ENCODE assay signal across 8 mouse cellular contexts in genomic region chr17:80290074-80290657, GRCm38 (mm10). TPM values are rescaled to one million over a fixed set of nuclear protein-coding genes. Genes with fewer than 3 reads are reported as not detected.
DNase-seq lines count a peak whose midpoint lies in the region; ATAC-seq and TF ChIP-seq lines count a peak whose summit lies in the region.

Gene Morn2 (plus strand): TSS chr17:80290203.
Gene Dhx57 (minus strand): TSS chr17:80290476.

- TF ChIP-seq CTCF in bone marrow, adult 2 months (IDR thresholded peaks at IDR 0.05; ENCODE audit: control insufficient read depth, insufficient read depth, low read length): no peak

- peak within 1 kb of the TSS; percentile 65 for H3K27ac ChIP-seq in bone marrow, adult 2 months (ENCODE audit: control insufficient read depth, insufficient read depth, low read depth, low read length, poor library complexity)
- peak within 1 kb of the TSS; percentile 90 for H3K27ac ChIP-seq in embryonic facial prominence, embryonic 15.5 days (replicated peaks)
- peak within 1 kb of the TSS; percentile 93 for H3K27ac ChIP-seq in heart, embryonic 10.5 days
- H3K27ac ChIP-seq in kidney, embryonic 15.5 days: peak within 1 kb of the TSS; percentile 91

- H3K4me2 ChIP-seq in embryonic facial prominence, embryonic 15.5 days (replicated peaks): peak within 1 kb of the TSS; percentile 68
- peak within 1 kb of the TSS; percentile 66 for H3K4me2 ChIP-seq in kidney, embryonic 15.5 days

- no peaks in the 10 kb centered on the region for H3K27me3 ChIP-seq in embryonic facial prominence, embryonic 15.5 days
- no peaks in the 10 kb centered on the region for H3K27me3 ChIP-seq in heart, embryonic 10.5 days (ENCODE audit: insufficient read depth, poor library complexity, severe bottlenecking)
- no peaks in the 10 kb centered on the region for H3K27me3 ChIP-seq in kidney, embryonic 15.5 days

- under 1% methylated on average over 35 of the region's 35 CpGs for WGBS in bone marrow, adult 2 months
- WGBS in embryonic facial prominence, embryonic 15.5 days: under 1% methylated on average over 35 of the region's 35 CpGs
- 1% methylated on average over 35 of the region's 35 CpGs for WGBS in heart, embryonic 10.5 days
- under 1% methylated on average over 35 of the region's 35 CpGs for WGBS in kidney, embryonic 15.5 days

- peak; percentile 98 for ATAC-seq in embryonic facial prominence, embryonic 15.5 days (ENCODE audit: insufficient number of reproducible peaks, low FRiP score, low TSS enrichment, low read depth)
- peak; percentile 100 for ATAC-seq in kidney, embryonic 15.5 days (replicated peaks; ENCODE audit: low FRiP score)
- ATAC-seq in monocyte, adult 5-6 weeks (replicated peaks; ENCODE audit: insufficient number of reproducible peaks, low FRiP score, low TSS enrichment, poor library complexity, severe bottlenecking): peak; percentile 98

- DNase-seq in 416B (ENCODE audit: low read depth): peak; percentile 87
- DNase-seq in heart, embryonic 10.5 days (ENCODE audit: low spot score): peak; percentile 99
- DNase-seq in liver: peak; percentile 95
- peak; percentile 96 to 98 for DNase-seq in spleen, postnatal 4 days (ENCODE audit: low spot score in 2 of 2)

- H3K9me3 ChIP-seq in embryonic facial prominence, embryonic 15.5 days (replicated peaks): no peaks in the 10 kb centered on the region
- no peaks in the 10 kb centered on the region for H3K9me3 ChIP-seq in heart, embryonic 10.5 days
- no peaks in the 10 kb centered on the region for H3K9me3 ChIP-seq in kidney, embryonic 15.5 days (replicated peaks)

- no peak for TF ChIP-seq POLR2A in bone marrow, adult 2 months (IDR thresholded peaks at IDR 0.05; ENCODE audit: borderline replicate concordance, control insufficient read depth, low read depth, low read length)

- H3K4me1 ChIP-seq in bone marrow, adult 2 months (ENCODE audit: control insufficient read depth, insufficient read depth, low read length): no peaks in the 10 kb centered on the region; the same call in 1 of the 2 replicates
- peaks cover 11% of the 10 kb centered on the region for H3K4me1 ChIP-seq in embryonic facial prominence, embryonic 15.5 days
- peaks cover 9% of the 10 kb centered on the region for H3K4me1 ChIP-seq in heart, embryonic 10.5 days
- H3K4me1 ChIP-seq in kidney, embryonic 15.5 days: peaks cover 12% of the 10 kb centered on the region

- H3K4me3 ChIP-seq in bone marrow, adult 2 months (replicated peaks; ENCODE audit: control insufficient read depth, low read depth, low read length): peak within 1 kb of the TSS; percentile 73
- H3K4me3 ChIP-seq in embryonic facial prominence, embryonic 15.5 days (replicated peaks): peak within 1 kb of the TSS; percentile 99
- peak within 1 kb of the TSS; percentile 87 for H3K4me3 ChIP-seq in heart, embryonic 10.5 days
- H3K4me3 ChIP-seq in kidney, embryonic 15.5 days (replicated peaks): peak within 1 kb of the TSS; percentile 81

- H3K36me3 ChIP-seq in embryonic facial prominence, embryonic 15.5 days: no peaks in the 10 kb centered on the region
- no peaks in the 10 kb centered on the region for H3K36me3 ChIP-seq in heart, embryonic 10.5 days
- H3K36me3 ChIP-seq in kidney, embryonic 15.5 days: no peaks in the 10 kb centered on the region

- H3K9ac ChIP-seq in embryonic facial prominence, embryonic 15.5 days: peak within 1 kb of the TSS; percentile 83
- H3K9ac ChIP-seq in kidney, embryonic 15.5 days: peak within 1 kb of the TSS; percentile 81

RNA-seq across cellular contexts. Expression of gene Morn2, which starts in this region (rescaled TPM):
- 5.6 and 6.4 TPM in 2 replicates for polyA plus RNA-seq in bone marrow, adult 2 months (2011; ENCODE audit: insufficient read depth, insufficient read length, low replicate concordance, missing spikeins)
- 28.2 and 35.1 TPM in 2 replicates for polyA plus RNA-seq in embryonic facial prominence, embryonic 15.5 days (2015; fragmentation: Nextera tagmentation; extraction: Ambion mirVana)
- polyA plus RNA-seq in heart, embryonic 10.5 days (2016; fragmentation: Nextera tagmentation; extraction: Ambion mirVana): 17.4 and 18.6 TPM in 2 replicates
- 34.6 and 35.7 TPM in 2 replicates for polyA plus RNA-seq in kidney, embryonic 15.5 days (2015; fragmentation: Nextera tagmentation; extraction: Ambion mirVana)
- total RNA-seq in monocyte, adult 5-6 weeks (2017): 2.5 TPM in 1 of 3 replicates, not detected in the others

RNA-seq across cellular contexts. Expression of gene Dhx57, which starts in this region (rescaled TPM):
- 6.5 and 12.3 TPM in 2 replicates for polyA plus RNA-seq in bone marrow, adult 2 months (2011; ENCODE audit: insufficient read depth, insufficient read length, low replicate concordance, missing spikeins)
- 18.6 and 18.8 TPM in 2 replicates for polyA plus RNA-seq in embryonic facial prominence, embryonic 15.5 days (2015; fragmentation: Nextera tagmentation; extraction: Ambion mirVana)
- polyA plus RNA-seq in heart, embryonic 10.5 days (2016; fragmentation: Nextera tagmentation; extraction: Ambion mirVana): 12.4 and 12.9 TPM in 2 replicates
- polyA plus RNA-seq in kidney, embryonic 15.5 days (2015; fragmentation: Nextera tagmentation; extraction: Ambion mirVana): 15.0 and 16.6 TPM in 2 replicates
- total RNA-seq in monocyte, adult 5-6 weeks (2017): 18.1 to 38.1 TPM (median 33.2 TPM) in 3 replicates

Comparison
In these comparisons a context has a peak if more than half of its experiments do, and no peak if none do; other contexts are left out.
1. Peak in every context shown above with its lines: DNase-seq, ATAC-seq, H3K4me3 ChIP-seq and H3K27ac ChIP-seq.